8 mouse cellular contexts compared by ENCODE assay signal in genomic region chr17:35235614-35236389, GRCm38 (mm10). TPM values are rescaled to one million over a fixed set of nuclear protein-coding genes. Genes with fewer than 3 reads are reported as not detected.
DNase-seq lines count a peak whose midpoint lies in the region; ATAC-seq and TF ChIP-seq lines count a peak whose summit lies in the region.

Nfkbil1 (minus strand) TSS chr17:35235792.

- H3K4me1 ChIP-seq in embryonic facial prominence, embryonic 13.5 days: peaks cover 40% of the 10 kb centered on the region
- peaks cover 8% of the 10 kb centered on the region; the same call in 1 of the 2 replicates for H3K4me1 ChIP-seq in kidney, adult 2 months (ENCODE audit: control insufficient read depth, insufficient read depth, low read length)
- H3K4me1 ChIP-seq in limb, embryonic 12.5 days (replicated peaks): peaks cover 28% of the 10 kb centered on the region
- peaks cover 48% of the 10 kb centered on the region for H3K4me1 ChIP-seq in midbrain, embryonic 15.5 days
- peaks cover 17% of the 10 kb centered on the region for H3K4me1 ChIP-seq in spleen, adult 2 months (ENCODE audit: control insufficient read depth, insufficient read depth, insufficient read length)

- TF ChIP-seq CTCF in kidney, adult 2 months (conservative IDR thresholded peaks at IDR 0.05; ENCODE audit: insufficient read depth, insufficient read length, low read depth, low read length): 0 out of 2 replicates have a peak, but pooled peaks have one; percentile 0
- no peak for TF ChIP-seq CTCF in spleen, adult 2 months (IDR thresholded peaks at IDR 0.05; ENCODE audit: extremely low read depth, insufficient read depth, insufficient read length, insufficient replicate concordance)

- no peaks in the 10 kb centered on the region for H3K9me3 ChIP-seq in embryonic facial prominence, embryonic 13.5 days
- no peaks in the 10 kb centered on the region for H3K9me3 ChIP-seq in limb, embryonic 12.5 days
- H3K9me3 ChIP-seq in midbrain, embryonic 15.5 days: no peaks in the 10 kb centered on the region

- peak within 1 kb of the TSS; percentile 97 for H3K27ac ChIP-seq in embryonic facial prominence, embryonic 13.5 days
- peak within 1 kb of the TSS; percentile 92 for H3K27ac ChIP-seq in kidney, adult 2 months (ENCODE audit: insufficient read depth, low read depth, low read length)
- peak within 1 kb of the TSS; percentile 97 for H3K27ac ChIP-seq in limb, embryonic 12.5 days
- H3K27ac ChIP-seq in midbrain, embryonic 15.5 days: peak within 1 kb of the TSS; percentile 93
- peak within 1 kb of the TSS; percentile 97 for H3K27ac ChIP-seq in spleen, adult 2 months (ENCODE audit: insufficient read depth, low read length)

- H3K4me3 ChIP-seq in embryonic facial prominence, embryonic 13.5 days: peak within 1 kb of the TSS; percentile 66
- peak within 1 kb of the TSS; percentile 69 for H3K4me3 ChIP-seq in kidney, adult 2 months (ENCODE audit: insufficient read depth, low read depth, low read length)
- H3K4me3 ChIP-seq in limb, embryonic 12.5 days (replicated peaks): peak within 1 kb of the TSS; percentile 65
- peak within 1 kb of the TSS; percentile 56 for H3K4me3 ChIP-seq in midbrain, embryonic 15.5 days
- H3K4me3 ChIP-seq in spleen, adult 2 months (ENCODE audit: extremely low read depth, insufficient read depth, insufficient read length): peak within 1 kb of the TSS; percentile 60

- TF ChIP-seq POLR2A in kidney, adult 2 months (IDR thresholded peaks at IDR 0.05; ENCODE audit: low read depth, low read length): peak; percentile 36
- no peak; the same call in none of the 2 replicates for TF ChIP-seq POLR2A in spleen, adult 2 months (IDR thresholded peaks at IDR 0.05; ENCODE audit: low read depth, low read length)

- peak within 1 kb of the TSS; percentile 94 for H3K9ac ChIP-seq in embryonic facial prominence, embryonic 13.5 days
- peak within 1 kb of the TSS; percentile 89 for H3K9ac ChIP-seq in limb, embryonic 12.5 days (replicated peaks)
- H3K9ac ChIP-seq in midbrain, embryonic 15.5 days: peak within 1 kb of the TSS; percentile 70

- no peaks in the 10 kb centered on the region for H3K27me3 ChIP-seq in embryonic facial prominence, embryonic 13.5 days
- no peaks in the 10 kb centered on the region for H3K27me3 ChIP-seq in kidney, adult 2 months (replicated peaks; ENCODE audit: control insufficient read depth, insufficient read depth, low read length)
- no peaks in the 10 kb centered on the region for H3K27me3 ChIP-seq in limb, embryonic 12.5 days
- H3K27me3 ChIP-seq in midbrain, embryonic 15.5 days (replicated peaks): no peaks in the 10 kb centered on the region
- H3K27me3 ChIP-seq in spleen, adult 2 months (ENCODE audit: control insufficient read depth, insufficient read depth, low read length): no peaks in the 10 kb centered on the region

- H3K4me2 ChIP-seq in embryonic facial prominence, embryonic 13.5 days: peak within 1 kb of the TSS; percentile 90
- peak within 1 kb of the TSS; percentile 84 for H3K4me2 ChIP-seq in limb, embryonic 12.5 days
- peak within 1 kb of the TSS; percentile 97 for H3K4me2 ChIP-seq in midbrain, embryonic 15.5 days

- peaks cover 22% of the 10 kb centered on the region for H3K36me3 ChIP-seq in embryonic facial prominence, embryonic 13.5 days
- no peaks in the 10 kb centered on the region for H3K36me3 ChIP-seq in kidney, adult 2 months (ENCODE audit: control insufficient read depth, insufficient read depth, low read length)
- peaks cover 18% of the 10 kb centered on the region for H3K36me3 ChIP-seq in limb, embryonic 12.5 days
- H3K36me3 ChIP-seq in midbrain, embryonic 15.5 days (replicated peaks): no peaks in the 10 kb centered on the region
- H3K36me3 ChIP-seq in spleen, adult 2 months (ENCODE audit: control insufficient read depth, insufficient read depth, low read length): 0 out of 2 replicates have a peak, but pooled peaks cover 2% of the 10 kb centered on the region

- DNase-seq in 3134 (ENCODE audit: extremely low read depth, insufficient read length, low spot score): peak; percentile 90
- peak; percentile 91 to 92 for DNase-seq in adrenal gland, postnatal 36 days
- peak; percentile 93 to 96 for DNase-seq in heart, adult 18-20 months
- peak; percentile 96 for DNase-seq in kidney, adult 2 months
- DNase-seq in spleen, adult 2 months (ENCODE audit: low read depth in 1 of 2, low spot score in 2 of 2): peak; percentile 88 to 91

- peak; percentile 82 for ATAC-seq in embryonic facial prominence, embryonic 13.5 days (ENCODE audit: insufficient number of reproducible peaks, insufficient read depth, low FRiP score, low TSS enrichment, low read depth)
- peak; percentile 73 for ATAC-seq in limb, embryonic 12.5 days (ENCODE audit: insufficient number of reproducible peaks, insufficient read depth, low FRiP score, low TSS enrichment, low read depth)
- ATAC-seq in midbrain, embryonic 15.5 days (replicated peaks): peak; percentile 83

- WGBS in embryonic facial prominence, embryonic 13.5 days: under 1% methylated on average over 35 of the region's 35 CpGs
- WGBS in kidney, adult 2 months: under 1% methylated on average over 35 of the region's 35 CpGs
- under 1% methylated on average over 35 of the region's 35 CpGs for WGBS in limb, embryonic 12.5 days
- WGBS in midbrain, embryonic 15.5 days: under 1% methylated on average over 35 of the region's 35 CpGs
- under 1% methylated on average over 35 of the region's 35 CpGs for WGBS in spleen, adult 2 months

RNA-seq across cellular contexts. Expression of gene Nfkbil1, which starts in this region (rescaled TPM):
- total RNA-seq in adrenal gland, postnatal 36 days (2021): 10 to 100 TPM; 15.5 to 20.1 TPM
- polyA plus RNA-seq in embryonic facial prominence, embryonic 13.5 days (2015; fragmentation: Nextera tagmentation; extraction: Ambion mirVana): 10.4 and 12.0 TPM in 2 replicates
- total RNA-seq in heart, adult 18-20 months (2021): 1 to 10 TPM; 8.2 to 8.3 TPM
- 11.5 and 11.7 TPM in 2 replicates for polyA plus RNA-seq in kidney, adult 2 months (2012; rRNA removed)
- 13.3 and 15.5 TPM in 2 replicates for polyA plus RNA-seq in limb, embryonic 12.5 days (2016; fragmentation: Nextera tagmentation; extraction: Ambion mirVana)
- polyA plus RNA-seq in midbrain, embryonic 15.5 days (2015; fragmentation: Nextera tagmentation; extraction: Ambion mirVana): 11.7 and 11.8 TPM in 2 replicates
- polyA plus RNA-seq in spleen, adult 2 months (2012; rRNA removed): 16.9 and 29.1 TPM in 2 replicates

Comparison
In these comparisons a context has a peak if more than half of its experiments do, and no peak if none do; other contexts are left out.
1. Peak in every context shown above with its lines: DNase-seq, ATAC-seq, H3K4me3 ChIP-seq and H3K27ac ChIP-seq.